Mouse (Mus musculus): ENCODE measurements around the gene Wnt10a. TPM values are rescaled to one million over a fixed set of nuclear protein-coding genes. Genes with fewer than 3 reads are reported as not detected.

The Wnt10a gene
- polyA plus RNA-seq, 1 experiment from 2014 or later, result 3.1 TPM

Other genes with a start within 250 kb of the Wnt10a start
- 0.89 and 1.2 TPM in 2 replicates for gene Plcd4, start 248.6 kb upstream of the Wnt10a start, polyA plus RNA-seq (2016; fragmentation: Nextera tagmentation; extraction: Ambion mirVana)
- gene Usp37, start 247.2 kb upstream of the Wnt10a start, polyA plus RNA-seq (2016; fragmentation: Nextera tagmentation; extraction: Ambion mirVana), result 39.8 and 41.7 TPM in 2 replicates
- 9.5 and 10.5 TPM in 2 replicates for gene Zfp142, start 203.3 kb upstream of the Wnt10a start, polyA plus RNA-seq (2016; fragmentation: Nextera tagmentation; extraction: Ambion mirVana)
- gene Bcs1l, start 203.2 kb upstream of the Wnt10a start, polyA plus RNA-seq (2016; fragmentation: Nextera tagmentation; extraction: Ambion mirVana), result 15.2 and 17.8 TPM in 2 replicates
- gene Rnf25, start 190.1 kb upstream of the Wnt10a start, polyA plus RNA-seq (2016; fragmentation: Nextera tagmentation; extraction: Ambion mirVana), result 37.9 and 39.0 TPM in 2 replicates
- gene Stk36, start 190.1 kb upstream of the Wnt10a start, polyA plus RNA-seq (2016; fragmentation: Nextera tagmentation; extraction: Ambion mirVana), result 13.7 and 13.9 TPM in 2 replicates
- 28.6 and 29.3 TPM in 2 replicates for gene Ttll4, start 129.8 kb upstream of the Wnt10a start, polyA plus RNA-seq (2016; fragmentation: Nextera tagmentation; extraction: Ambion mirVana)
- 9.1 and 10.5 TPM in 2 replicates for gene Cyp27a1, start 77.9 kb upstream of the Wnt10a start, polyA plus RNA-seq (2016; fragmentation: Nextera tagmentation; extraction: Ambion mirVana)
- 0.47 and 0.56 TPM in 2 replicates for gene Prkag3, start 42.3 kb upstream of the Wnt10a start, polyA plus RNA-seq (2016; fragmentation: Nextera tagmentation; extraction: Ambion mirVana)
- gene Wnt6, start 19.6 kb upstream of the Wnt10a start, polyA plus RNA-seq (2016; fragmentation: Nextera tagmentation; extraction: Ambion mirVana), result 30.1 and 30.8 TPM in 2 replicates
- 0.31 and 0.47 TPM in 2 replicates for gene Cdk5r2, start 63.4 kb downstream of the Wnt10a start, polyA plus RNA-seq (2016; fragmentation: Nextera tagmentation; extraction: Ambion mirVana)
- gene Fev, start 93.9 kb downstream of the Wnt10a start, polyA plus RNA-seq (2016; fragmentation: Nextera tagmentation; extraction: Ambion mirVana), result 0.32 and 0.56 TPM in 2 replicates
- 8.4 and 16.1 TPM in 2 replicates for gene Cryba2, start 101.6 kb downstream of the Wnt10a start, polyA plus RNA-seq (2016; fragmentation: Nextera tagmentation; extraction: Ambion mirVana)
- gene Cfap65, start 144.1 kb downstream of the Wnt10a start, polyA plus RNA-seq (2016; fragmentation: Nextera tagmentation; extraction: Ambion mirVana), result 0.04 and 0.06 TPM in 2 replicates
- 0.18 and 0.60 TPM in 2 replicates for gene Ihh, start 160.2 kb downstream of the Wnt10a start, polyA plus RNA-seq (2016; fragmentation: Nextera tagmentation; extraction: Ambion mirVana)